ENCODE assay signal across 9 mouse cellular contexts in the genomic region with DNA sequence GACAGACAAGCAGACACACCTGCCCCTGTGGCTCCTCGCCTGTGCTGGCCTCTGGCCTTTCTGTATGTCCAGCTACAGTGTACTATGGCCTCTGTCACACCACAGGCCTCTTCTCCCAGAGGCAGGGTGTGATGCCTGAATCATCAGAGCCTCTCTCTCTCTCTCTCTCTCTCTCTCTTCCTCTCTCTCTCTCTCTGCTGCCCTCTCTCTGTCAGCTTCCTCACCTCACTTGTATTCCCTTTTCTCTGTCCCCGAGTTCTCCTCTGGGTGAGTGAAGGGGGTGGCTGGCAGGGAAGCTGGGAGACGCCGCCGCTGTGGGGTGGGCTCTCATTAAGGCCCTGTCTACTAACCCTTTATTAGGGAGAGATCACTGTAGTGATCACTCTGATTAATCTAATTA. TPM values are rescaled to one million over a fixed set of nuclear protein-coding genes. Genes with fewer than 3 reads are reported as not detected.
DNase-seq lines count a peak whose midpoint lies in the region; ATAC-seq lines count a peak whose summit lies in the region.
"Had no signal": no experiment of that assay in that cellular context is flagged by ENCODE, and none has a peak within 500 bp of the region (broad histone marks: within the 10 kb centered on the region; RNA-seq: fewer than 3 reads in every experiment).

No protein-coding gene starts in this region.

- no peak for ATAC-seq in embryonic facial prominence, embryonic 12.5 days (ENCODE audit: insufficient number of reproducible peaks, insufficient read depth, low FRiP score, low TSS enrichment)
- ATAC-seq in megakaryocyte-erythroid progenitor cell, adult 5-6 weeks (replicated peaks; ENCODE audit: low FRiP score, low TSS enrichment, poor library complexity, severe bottlenecking): no peak
- ATAC-seq in frontal cortex, adult (ENCODE audit: low TSS enrichment): no peak

- H3K9me3 ChIP-seq in embryonic facial prominence, embryonic 12.5 days: no peaks in the 10 kb centered on the region
- H3K9me3 ChIP-seq in midbrain, embryonic 10.5 days (replicated peaks): no peaks in the 10 kb centered on the region
- H3K9me3 ChIP-seq: embryonic facial prominence, embryonic 15.5 days had no signal

- peaks cover 42% of the 10 kb centered on the region for H3K4me1 ChIP-seq in embryonic facial prominence, embryonic 12.5 days
- peaks cover 74% of the 10 kb centered on the region for H3K4me1 ChIP-seq in midbrain, embryonic 10.5 days

- no peaks in the 10 kb centered on the region for H3K27me3 ChIP-seq in embryonic facial prominence, embryonic 12.5 days
- 0 out of 2 replicates have a peak, but pooled peaks cover 5% of the 10 kb centered on the region for H3K27me3 ChIP-seq in midbrain, embryonic 10.5 days (ENCODE audit: low read depth, poor library complexity, severe bottlenecking)
- H3K27me3 ChIP-seq: embryonic facial prominence, embryonic 15.5 days had no signal

- peak overlapping the region; percentile 19; the same call in 1 of the 2 replicates for H3K9ac ChIP-seq in embryonic facial prominence, embryonic 12.5 days
- H3K9ac ChIP-seq: embryonic facial prominence, embryonic 15.5 days had no signal

- no peak overlapping the region for H3K4me2 ChIP-seq in embryonic facial prominence, embryonic 12.5 days (replicated peaks)

- no peak overlapping the region for H3K4me3 ChIP-seq in embryonic facial prominence, embryonic 12.5 days
- peak overlapping the region; percentile 87 for H3K4me3 ChIP-seq in midbrain, embryonic 10.5 days

- H3K27ac ChIP-seq in embryonic facial prominence, embryonic 12.5 days: no peak overlapping the region
- peak overlapping the region; percentile 93 for H3K27ac ChIP-seq in midbrain, embryonic 10.5 days (replicated peaks)

- peak; percentile 28 for DNase-seq in cerebellum, adult 9-11 months
- no peak for DNase-seq in cerebellum, adult 18-20 months
- DNase-seq in 3134 (ENCODE audit: extremely low read depth, insufficient read length, low spot score): peak; percentile 74
- DNase-seq in midbrain, embryonic 10.5 days (ENCODE audit: low spot score): no peak
- DNase-seq in gastrocnemius, postnatal 10 days: no peak

- 44% methylated on average over 5 of the region's 5 CpGs for WGBS in embryonic facial prominence, embryonic 12.5 days
- WGBS in midbrain, embryonic 10.5 days: 55% methylated on average over 5 of the region's 5 CpGs

- H3K36me3 ChIP-seq in embryonic facial prominence, embryonic 12.5 days: peaks cover 38% of the 10 kb centered on the region
- H3K36me3 ChIP-seq in midbrain, embryonic 10.5 days: peaks cover 43% of the 10 kb centered on the region

RNA-seq across cellular contexts. Expression of gene Nyap1, which starts 2.9 kb away (rescaled TPM):
- polyA plus RNA-seq in embryonic facial prominence, embryonic 12.5 days (2016; fragmentation: Nextera tagmentation; extraction: Ambion mirVana): 3.7 and 4.6 TPM in 2 replicates
- polyA plus RNA-seq in midbrain, embryonic 10.5 days (2016; fragmentation: Nextera tagmentation; extraction: Ambion mirVana): 5.1 and 8.4 TPM in 2 replicates
- 0.57 TPM in 1 of 2 replicates, not detected in the other for total RNA-seq in megakaryocyte-erythroid progenitor cell, adult 5-6 weeks (2014; fragmentation: Nextera tagmentation)
- total RNA-seq in megakaryocyte-erythroid progenitor cell, adult 5-6 weeks (2017): not detected in 2 replicates
- total RNA-seq in gastrocnemius, postnatal 10 days (2021): under 1 TPM; 0.45 to 0.75 TPM

RNA-seq across cellular contexts. Expression of gene Tsc22d4, which starts 7.0 kb away (rescaled TPM):
- polyA plus RNA-seq in embryonic facial prominence, embryonic 12.5 days (2016; fragmentation: Nextera tagmentation; extraction: Ambion mirVana): 129 and 133 TPM in 2 replicates
- polyA plus RNA-seq in midbrain, embryonic 10.5 days (2016; fragmentation: Nextera tagmentation; extraction: Ambion mirVana): 75.6 and 75.8 TPM in 2 replicates
- total RNA-seq in megakaryocyte-erythroid progenitor cell, adult 5-6 weeks (2014; fragmentation: Nextera tagmentation): 45.4 and 55.2 TPM in 2 replicates
- total RNA-seq in megakaryocyte-erythroid progenitor cell, adult 5-6 weeks (2017): 43.0 and 66.3 TPM in 2 replicates
- 100 to 1,000 TPM; 189 to 203 TPM for total RNA-seq in gastrocnemius, postnatal 10 days (2021)

RNA-seq across cellular contexts. Expression of gene Ppp1r35, which starts 40.1 kb away (rescaled TPM):
- polyA plus RNA-seq in embryonic facial prominence, embryonic 12.5 days (2016; fragmentation: Nextera tagmentation; extraction: Ambion mirVana): 51.3 and 51.9 TPM in 2 replicates
- 62.6 and 63.9 TPM in 2 replicates for polyA plus RNA-seq in midbrain, embryonic 10.5 days (2016; fragmentation: Nextera tagmentation; extraction: Ambion mirVana)
- 40.6 and 60.7 TPM in 2 replicates for total RNA-seq in megakaryocyte-erythroid progenitor cell, adult 5-6 weeks (2014; fragmentation: Nextera tagmentation)
- total RNA-seq in megakaryocyte-erythroid progenitor cell, adult 5-6 weeks (2017): 30.0 and 60.2 TPM in 2 replicates
- total RNA-seq in gastrocnemius, postnatal 10 days (2021): 10 to 100 TPM in 1 of 2 experiments, 1 to 10 TPM in 1; 9.8 to 13.5 TPM

RNA-seq across cellular contexts. Expression of gene Mepce, which starts 48.9 kb away (rescaled TPM):
- polyA plus RNA-seq in embryonic facial prominence, embryonic 12.5 days (2016; fragmentation: Nextera tagmentation; extraction: Ambion mirVana): 14.5 and 15.8 TPM in 2 replicates
- 11.7 and 12.5 TPM in 2 replicates for polyA plus RNA-seq in midbrain, embryonic 10.5 days (2016; fragmentation: Nextera tagmentation; extraction: Ambion mirVana)
- total RNA-seq in megakaryocyte-erythroid progenitor cell, adult 5-6 weeks (2014; fragmentation: Nextera tagmentation): 59.2 and 84.0 TPM in 2 replicates
- 22.0 and 26.7 TPM in 2 replicates for total RNA-seq in megakaryocyte-erythroid progenitor cell, adult 5-6 weeks (2017)
- 10 to 100 TPM; 22.4 to 22.8 TPM for total RNA-seq in gastrocnemius, postnatal 10 days (2021)

RNA-seq across cellular contexts. Expression of gene Zcwpw1, which starts 49.1 kb away (rescaled TPM):
- 38.2 and 39.3 TPM in 2 replicates for polyA plus RNA-seq in embryonic facial prominence, embryonic 12.5 days (2016; fragmentation: Nextera tagmentation; extraction: Ambion mirVana)
- polyA plus RNA-seq in midbrain, embryonic 10.5 days (2016; fragmentation: Nextera tagmentation; extraction: Ambion mirVana): 13.8 and 16.1 TPM in 2 replicates
- total RNA-seq in megakaryocyte-erythroid progenitor cell, adult 5-6 weeks (2014; fragmentation: Nextera tagmentation): 4.2 and 5.5 TPM in 2 replicates
- 7.8 and 18.7 TPM in 2 replicates for total RNA-seq in megakaryocyte-erythroid progenitor cell, adult 5-6 weeks (2017)
- 1 to 10 TPM; 2.0 to 3.1 TPM for total RNA-seq in gastrocnemius, postnatal 10 days (2021)

Comparison
In these comparisons a context has a peak if more than half of its experiments do, and no peak if none do; other contexts are left out.
1. DNase-seq: peak in cerebellum, adult 9-11 months (single experiment) and 3134 (single experiment); none in cerebellum, adult 18-20 months (0 of 2), midbrain, embryonic 10.5 days (single experiment) and gastrocnemius, postnatal 10 days (single experiment).